Mouse (Mus musculus): ENCODE data around the gene Mettl22. TPM values are rescaled to one million over a fixed set of nuclear protein-coding genes. Genes with fewer than 3 reads are reported as not detected.

The Mettl22 gene
- polyA plus RNA-seq, 1 experiment, result 24.5 TPM

- no peaks in the 10 kb centered on the region for H3K27me3 ChIP-seq (replicated peaks; ENCODE audit: control insufficient read depth, insufficient read depth, low read length)
- DNase-seq, result no peak
- TF ChIP-seq CTCF (conservative IDR thresholded peaks at IDR 0.05; ENCODE audit: insufficient read depth, insufficient read length, low read depth, low read length), result no peak
- TF ChIP-seq POLR2A (IDR thresholded peaks at IDR 0.05; ENCODE audit: low read depth, low read length), result no peak
- H3K4me3 ChIP-seq (ENCODE audit: insufficient read depth, low read depth, low read length), result no peak overlapping the region
- H3K27ac ChIP-seq (ENCODE audit: insufficient read depth, low read depth, low read length), result no peak overlapping the region
- no peaks in the 10 kb centered on the region for H3K36me3 ChIP-seq (ENCODE audit: control insufficient read depth, insufficient read depth, low read length)
- WGBS, result 78% methylated on average over 2 of the region's 2 CpGs
- H3K4me1 ChIP-seq (ENCODE audit: control insufficient read depth, insufficient read depth, low read length), result peaks cover 3% of the 10 kb centered on the region; the same call in 1 of the 2 replicates
These were observed 456 bp upstream of the Mettl22 start for GRCm38 (mm10) chr16:8470132-8470531.

GRCm38 (mm10) chr16:8487396-8488005, 16.9 kb downstream of the Mettl22 start:
- H3K36me3 ChIP-seq (ENCODE audit: control insufficient read depth, insufficient read depth, low read length), result no peaks in the 10 kb centered on the region

GRCm38 (mm10) chr16:8489340-8489739, 18.8 kb downstream of the Mettl22 start:
- Histone ChIP-seq H3K4me1 (ENCODE audit: control insufficient read depth, insufficient read depth, low read length) (no peaks in the 10 kb centered on the region), H3K27me3 (replicated peaks; ENCODE audit: control insufficient read depth, insufficient read depth, low read length) (no peaks in the 10 kb centered on the region), H3K4me3 (ENCODE audit: insufficient read depth, low read depth, low read length) (no peak overlapping the region), H3K36me3 (ENCODE audit: control insufficient read depth, insufficient read depth, low read length) (no peaks in the 10 kb centered on the region), H3K27ac (ENCODE audit: insufficient read depth, low read depth, low read length) (no peak overlapping the region)
- WGBS, result 73% methylated on average over 5 of the region's 5 CpGs
- DNase-seq, result no peak
- TF ChIP-seq POLR2A (IDR thresholded peaks at IDR 0.05; ENCODE audit: low read depth, low read length) (no peak), CTCF (conservative IDR thresholded peaks at IDR 0.05; ENCODE audit: insufficient read depth, insufficient read length, low read depth, low read length) (no peak)

More at GRCm38 (mm10) chr16:8487396-8488005, 16.9 kb downstream of the Mettl22 start:
- WGBS, result 94% methylated on average over 9 of the region's 9 CpGs
- Histone ChIP-seq H3K4me1 (ENCODE audit: control insufficient read depth, insufficient read depth, low read length) (no peaks in the 10 kb centered on the region), H3K27me3 (replicated peaks; ENCODE audit: control insufficient read depth, insufficient read depth, low read length) (no peaks in the 10 kb centered on the region), H3K27ac (ENCODE audit: insufficient read depth, low read depth, low read length) (no peak overlapping the region), H3K4me3 (ENCODE audit: insufficient read depth, low read depth, low read length) (no peak overlapping the region)
- no peak for DNase-seq
- TF ChIP-seq CTCF (conservative IDR thresholded peaks at IDR 0.05; ENCODE audit: insufficient read depth, insufficient read length, low read depth, low read length) (no peak), POLR2A (IDR thresholded peaks at IDR 0.05; ENCODE audit: low read depth, low read length) (no peak)

GRCm38 (mm10) chr16:8491743-8492490, 21.3 kb downstream of the Mettl22 start:
- Histone ChIP-seq H3K27me3 (replicated peaks; ENCODE audit: control insufficient read depth, insufficient read depth, low read length) (no peaks in the 10 kb centered on the region), H3K4me3 (ENCODE audit: insufficient read depth, low read depth, low read length) (no peak overlapping the region), H3K36me3 (ENCODE audit: control insufficient read depth, insufficient read depth, low read length) (no peaks in the 10 kb centered on the region), H3K4me1 (ENCODE audit: control insufficient read depth, insufficient read depth, low read length) (no peaks in the 10 kb centered on the region), H3K27ac (ENCODE audit: insufficient read depth, low read depth, low read length) (no peak overlapping the region)
- DNase-seq, result peak; percentile 43
- TF ChIP-seq CTCF (conservative IDR thresholded peaks at IDR 0.05; ENCODE audit: insufficient read depth, insufficient read length, low read depth, low read length) (no peak), POLR2A (IDR thresholded peaks at IDR 0.05; ENCODE audit: low read depth, low read length) (no peak)
- WGBS, result 22% methylated on average over 13 of the region's 13 CpGs

GRCm38 (mm10) chr16:8494268-8494667, 23.7 kb downstream of the Mettl22 start:
- Histone ChIP-seq H3K4me1 (ENCODE audit: control insufficient read depth, insufficient read depth, low read length) (no peaks in the 10 kb centered on the region), H3K27me3 (replicated peaks; ENCODE audit: control insufficient read depth, insufficient read depth, low read length) (no peaks in the 10 kb centered on the region), H3K36me3 (ENCODE audit: control insufficient read depth, insufficient read depth, low read length) (no peaks in the 10 kb centered on the region), H3K4me3 (ENCODE audit: insufficient read depth, low read depth, low read length) (no peak overlapping the region), H3K27ac (ENCODE audit: insufficient read depth, low read depth, low read length) (no peak overlapping the region)
- WGBS, result 27% methylated on average over 4 of the region's 4 CpGs
- peak; percentile 95 for TF ChIP-seq CTCF (conservative IDR thresholded peaks at IDR 0.05; ENCODE audit: insufficient read depth, insufficient read length, low read depth, low read length)
- TF ChIP-seq POLR2A (IDR thresholded peaks at IDR 0.05; ENCODE audit: low read depth, low read length), result no peak
- peak; percentile 75 for DNase-seq

- Histone ChIP-seq H3K27me3 (replicated peaks; ENCODE audit: control insufficient read depth, insufficient read depth, low read length) (no peaks in the 10 kb centered on the region), H3K27ac (ENCODE audit: insufficient read depth, low read depth, low read length) (no peak overlapping the region), H3K4me1 (ENCODE audit: control insufficient read depth, insufficient read depth, low read length) (no peaks in the 10 kb centered on the region), H3K4me3 (ENCODE audit: insufficient read depth, low read depth, low read length) (no peak overlapping the region), H3K36me3 (ENCODE audit: control insufficient read depth, insufficient read depth, low read length) (no peaks in the 10 kb centered on the region)
- 62% methylated on average over 2 of the region's 2 CpGs for WGBS
- no peak for DNase-seq
- TF ChIP-seq CTCF (conservative IDR thresholded peaks at IDR 0.05; ENCODE audit: insufficient read depth, insufficient read length, low read depth, low read length) (no peak), POLR2A (IDR thresholded peaks at IDR 0.05; ENCODE audit: low read depth, low read length) (no peak)
These were observed 26.4 kb downstream of the Mettl22 start for GRCm38 (mm10) chr16:8496967-8497366.

GRCm38 (mm10) chr16:8504271-8504670, 33.7 kb downstream of the Mettl22 start:
- no peak overlapping the region for H3K27ac ChIP-seq (ENCODE audit: insufficient read depth, low read depth, low read length)
- no peaks in the 10 kb centered on the region for H3K27me3 ChIP-seq (replicated peaks; ENCODE audit: control insufficient read depth, insufficient read depth, low read length)
- TF ChIP-seq CTCF (conservative IDR thresholded peaks at IDR 0.05; ENCODE audit: insufficient read depth, insufficient read length, low read depth, low read length) (no peak), POLR2A (IDR thresholded peaks at IDR 0.05; ENCODE audit: low read depth, low read length) (no peak)
- no peak for DNase-seq
- no peaks in the 10 kb centered on the region for H3K36me3 ChIP-seq (ENCODE audit: control insufficient read depth, insufficient read depth, low read length)
- 15% methylated on average over 2 of the region's 2 CpGs for WGBS
- no peak overlapping the region for H3K4me3 ChIP-seq (ENCODE audit: insufficient read depth, low read depth, low read length)
- H3K4me1 ChIP-seq (ENCODE audit: control insufficient read depth, insufficient read depth, low read length), result no peaks in the 10 kb centered on the region

Data from kidney, adult 2 months (tissue).